Mouse (Mus musculus): Measurements from ENCODE around the gene Adam15. TPM values are rescaled to one million over a fixed set of nuclear protein-coding genes. Genes with fewer than 3 reads are reported as not detected.
A peak's percentile ranks its signal among the peaks of the same experiment; 100 is the strongest.

The Adam15 gene
- polyA plus RNA-seq, 1 experiment from 2014 or later, result 13.4 TPM

- H3K9me3 ChIP-seq (replicated peaks; ENCODE audit: control insufficient read depth, low read length), result no peaks in the 10 kb centered on the region
- 50% methylated on average over 1 of the region's 1 CpGs for WGBS
- DNase-seq (ENCODE audit: low spot score) (no peak), ATAC-seq (no peak)
- H3K27me3 ChIP-seq (replicated peaks; ENCODE audit: control insufficient read depth, insufficient read depth, low read length), result no peaks in the 10 kb centered on the region
- H3K4me1 ChIP-seq (ENCODE audit: control insufficient read depth, insufficient read depth, low read length), result peaks cover 5% of the 10 kb centered on the region; the same call in 1 of the 2 replicates
- H3K4me3 ChIP-seq (ENCODE audit: low read depth, low read length), result no peak overlapping the region
- H3K4me2 ChIP-seq (ENCODE audit: low read length), result no peak overlapping the region
- H3K9ac ChIP-seq (ENCODE audit: low read length), result no peak overlapping the region
- H3K27ac ChIP-seq (ENCODE audit: low read depth, low read length), result no peak overlapping the region
- H3K36me3 ChIP-seq (ENCODE audit: control insufficient read depth, insufficient read depth, low read length), result peaks cover 12% of the 10 kb centered on the region; the same call in 1 of the 2 replicates
Measured at GRCm38 (mm10) chr3:89347916-89348315, 1.9 kb downstream of the Adam15 start.

GRCm38 (mm10) chr3:89346815-89347540, 2.8 kb downstream of the Adam15 start:
- no peaks in the 10 kb centered on the region for H3K9me3 ChIP-seq (replicated peaks; ENCODE audit: control insufficient read depth, low read length)
- peaks cover 12% of the 10 kb centered on the region; the same call in 1 of the 2 replicates for H3K36me3 ChIP-seq (ENCODE audit: control insufficient read depth, insufficient read depth, low read length)
- no peak overlapping the region for H3K4me2 ChIP-seq (ENCODE audit: low read length)
- no peak overlapping the region for H3K27ac ChIP-seq (ENCODE audit: low read depth, low read length)
- H3K4me1 ChIP-seq (ENCODE audit: control insufficient read depth, insufficient read depth, low read length), result peaks cover 5% of the 10 kb centered on the region; the same call in 1 of the 2 replicates
- H3K27me3 ChIP-seq (replicated peaks; ENCODE audit: control insufficient read depth, insufficient read depth, low read length), result no peaks in the 10 kb centered on the region
- no peak for DNase-seq (ENCODE audit: low spot score)
- H3K9ac ChIP-seq (ENCODE audit: low read length), result no peak overlapping the region
- H3K4me3 ChIP-seq (ENCODE audit: low read depth, low read length), result no peak overlapping the region
- WGBS, result 84% methylated on average over 10 of the region's 10 CpGs
- no peak for ATAC-seq

GRCm38 (mm10) chr3:89343279-89343678, 6.5 kb downstream of the Adam15 start:
- H3K36me3 ChIP-seq (ENCODE audit: control insufficient read depth, insufficient read depth, low read length), result peaks cover 15% of the 10 kb centered on the region; the same call in 1 of the 2 replicates

GRCm38 (mm10) chr3:89341794-89342193, 8.0 kb downstream of the Adam15 start:
- no peaks in the 10 kb centered on the region for H3K9me3 ChIP-seq (replicated peaks; ENCODE audit: control insufficient read depth, low read length)
- H3K36me3 ChIP-seq (ENCODE audit: control insufficient read depth, insufficient read depth, low read length), result peaks cover 15% of the 10 kb centered on the region; the same call in 1 of the 2 replicates
- peaks cover 5% of the 10 kb centered on the region; the same call in 1 of the 2 replicates for H3K4me1 ChIP-seq (ENCODE audit: control insufficient read depth, insufficient read depth, low read length)
- no peak for ATAC-seq
- WGBS, result 58% methylated on average over 4 of the region's 4 CpGs
- no peak overlapping the region for H3K4me3 ChIP-seq (ENCODE audit: low read depth, low read length)
- no peak overlapping the region for H3K4me2 ChIP-seq (ENCODE audit: low read length)
- H3K9ac ChIP-seq (ENCODE audit: low read length), result peak overlapping the region; percentile 4
- no peak overlapping the region for H3K27ac ChIP-seq (ENCODE audit: low read depth, low read length)
- no peak for DNase-seq (ENCODE audit: low spot score)
- H3K27me3 ChIP-seq (replicated peaks; ENCODE audit: control insufficient read depth, insufficient read depth, low read length), result no peaks in the 10 kb centered on the region

More at GRCm38 (mm10) chr3:89343279-89343678, 6.5 kb downstream of the Adam15 start:
- WGBS, result 88% methylated on average over 7 of the region's 7 CpGs
- ATAC-seq (no peak), DNase-seq (ENCODE audit: low spot score) (no peak)
- no peak overlapping the region for H3K27ac ChIP-seq (ENCODE audit: low read depth, low read length)
- no peak overlapping the region for H3K4me3 ChIP-seq (ENCODE audit: low read depth, low read length)
- H3K4me1 ChIP-seq (ENCODE audit: control insufficient read depth, insufficient read depth, low read length), result peaks cover 3% of the 10 kb centered on the region; the same call in 1 of the 2 replicates
- H3K9ac ChIP-seq (ENCODE audit: low read length), result no peak overlapping the region
- no peak overlapping the region for H3K4me2 ChIP-seq (ENCODE audit: low read length)
- no peaks in the 10 kb centered on the region for H3K27me3 ChIP-seq (replicated peaks; ENCODE audit: control insufficient read depth, insufficient read depth, low read length)
- no peaks in the 10 kb centered on the region for H3K9me3 ChIP-seq (replicated peaks; ENCODE audit: control insufficient read depth, low read length)

GRCm38 (mm10) chr3:89340465-89340864, 9.3 kb downstream of the Adam15 start:
- H3K36me3 ChIP-seq (ENCODE audit: control insufficient read depth, insufficient read depth, low read length), result peaks cover 15% of the 10 kb centered on the region; the same call in 1 of the 2 replicates
- H3K27ac ChIP-seq (ENCODE audit: low read depth, low read length), result no peak overlapping the region
- DNase-seq (ENCODE audit: low spot score), result peak; percentile 88
- H3K4me1 ChIP-seq (ENCODE audit: control insufficient read depth, insufficient read depth, low read length), result peaks cover 17% of the 10 kb centered on the region
- ATAC-seq, result peak; percentile 18; the same call in 1 of the 2 replicates
- peak overlapping the region; percentile 50; the same call in 1 of the 2 replicates for H3K9ac ChIP-seq (ENCODE audit: low read length)
- H3K27me3 ChIP-seq (replicated peaks; ENCODE audit: control insufficient read depth, insufficient read depth, low read length), result no peaks in the 10 kb centered on the region
- H3K9me3 ChIP-seq (replicated peaks; ENCODE audit: control insufficient read depth, low read length), result no peaks in the 10 kb centered on the region
- whole genome bisulfite sequencing, result 3% methylated on average over 11 of the region's 11 CpGs
- H3K4me2 ChIP-seq (ENCODE audit: low read length), result peak overlapping the region; percentile 62
- H3K4me3 ChIP-seq (ENCODE audit: low read depth, low read length), result peak overlapping the region; percentile 20

- ATAC-seq, result no peak
- Histone ChIP-seq H3K36me3 (ENCODE audit: control insufficient read depth, insufficient read depth, low read length) (peaks cover 17% of the 10 kb centered on the region; the same call in 1 of the 2 replicates), H3K4me1 (ENCODE audit: control insufficient read depth, insufficient read depth, low read length) (peaks cover 17% of the 10 kb centered on the region), H3K27me3 (replicated peaks; ENCODE audit: control insufficient read depth, insufficient read depth, low read length) (no peaks in the 10 kb centered on the region), H3K9me3 (replicated peaks; ENCODE audit: control insufficient read depth, low read length) (no peaks in the 10 kb centered on the region), H3K9ac (ENCODE audit: low read length) (no peak overlapping the region), H3K4me2 (ENCODE audit: low read length) (0 out of 2 replicates have a peak overlapping the region, but pooled peaks have one; percentile 1), H3K4me3 (ENCODE audit: low read depth, low read length) (no peak overlapping the region), H3K27ac (ENCODE audit: low read depth, low read length) (no peak overlapping the region)
- DNase-seq (ENCODE audit: low spot score), result peak; percentile 71
- 28% methylated on average over 8 of the region's 8 CpGs for WGBS
Measured at GRCm38 (mm10) chr3:89339416-89339815, 10.4 kb downstream of the Adam15 start.

GRCm38 (mm10) chr3:89337721-89338578, 11.8 kb downstream of the Adam15 start, which contains the start of gene Efna4:
Gene Efna4 (minus strand): TSS chr3:89338028.
- H3K27me3 ChIP-seq (replicated peaks; ENCODE audit: control insufficient read depth, insufficient read depth, low read length), result no peaks in the 10 kb centered on the region
- under 1% methylated on average over 44 of the region's 44 CpGs for WGBS
- peak within 1 kb of the TSS; percentile 71 for H3K4me2 ChIP-seq (ENCODE audit: low read length)
- ATAC-seq (peak; percentile 78), DNase-seq (ENCODE audit: low spot score) (peak; percentile 88)
- peak within 1 kb of the TSS; percentile 77 for H3K27ac ChIP-seq (ENCODE audit: low read depth, low read length)
- peak within 1 kb of the TSS; percentile 86 for H3K9ac ChIP-seq (ENCODE audit: low read length)
- H3K4me1 ChIP-seq (ENCODE audit: control insufficient read depth, insufficient read depth, low read length), result peaks cover 19% of the 10 kb centered on the region
- H3K36me3 ChIP-seq (ENCODE audit: control insufficient read depth, insufficient read depth, low read length), result peaks cover 22% of the 10 kb centered on the region
- peak within 1 kb of the TSS; percentile 77 for H3K4me3 ChIP-seq (ENCODE audit: low read depth, low read length)
- no peaks in the 10 kb centered on the region for H3K9me3 ChIP-seq (replicated peaks; ENCODE audit: control insufficient read depth, low read length)

- DNase-seq (ENCODE audit: low spot score), result no peak
- Histone ChIP-seq H3K27ac (ENCODE audit: low read depth, low read length) (peak overlapping the region; percentile 77), H3K9me3 (replicated peaks; ENCODE audit: control insufficient read depth, low read length) (no peaks in the 10 kb centered on the region), H3K4me3 (ENCODE audit: low read depth, low read length) (peak overlapping the region; percentile 77), H3K9ac (ENCODE audit: low read length) (peak overlapping the region; percentile 86), H3K4me2 (ENCODE audit: low read length) (peak overlapping the region; percentile 71), H3K36me3 (ENCODE audit: control insufficient read depth, insufficient read depth, low read length) (peaks cover 22% of the 10 kb centered on the region), H3K27me3 (replicated peaks; ENCODE audit: control insufficient read depth, insufficient read depth, low read length) (no peaks in the 10 kb centered on the region), H3K4me1 (ENCODE audit: control insufficient read depth, insufficient read depth, low read length) (peaks cover 26% of the 10 kb centered on the region)
- WGBS, result under 1% methylated on average over 21 of the region's 21 CpGs
- peak; percentile 53 for ATAC-seq
Measured at GRCm38 (mm10) chr3:89337062-89337720, 12.6 kb downstream of the Adam15 start.

Data from forebrain, embryonic 14.5 days (tissue).